Mouse (Mus musculus): ENCODE data around the gene Tbpl1. TPM values are rescaled to one million over a fixed set of nuclear protein-coding genes. Genes with fewer than 3 reads are reported as not detected.

The Tbpl1 gene
- polyA plus RNA-seq, 1 experiment = 23.4 TPM

- 69% methylated on average over 9 of the region's 9 CpGs for WGBS
- TF ChIP-seq CTCF (IDR thresholded peaks at IDR 0.05; ENCODE audit: insufficient read depth, low read length) = no peak
- no peak for TF ChIP-seq POLR2A (IDR thresholded peaks at IDR 0.05; ENCODE audit: borderline replicate concordance, extremely low read depth, low read depth, low read length)
- DNase-seq = peak; percentile 34
- Histone ChIP-seq H3K4me3 (replicated peaks; ENCODE audit: extremely low read depth, low read depth, low read length) (no peak overlapping the region), H3K4me1 (ENCODE audit: control insufficient read depth, insufficient read depth, low read length) (peaks cover 4% of the 10 kb centered on the region)
Measured at GRCm38 (mm10) chr10:22698158-22698953, 33.4 kb downstream of the Tbpl1 start.

GRCm38 (mm10) chr10:22696864-22697263 lies 34.9 kb downstream of the Tbpl1 start:
- 82% methylated on average over 7 of the region's 7 CpGs for WGBS
- DNase-seq = no peak
- TF ChIP-seq CTCF (IDR thresholded peaks at IDR 0.05; ENCODE audit: insufficient read depth, low read length) (no peak), POLR2A (IDR thresholded peaks at IDR 0.05; ENCODE audit: borderline replicate concordance, extremely low read depth, low read depth, low read length) (no peak)
- Histone ChIP-seq H3K4me3 (replicated peaks; ENCODE audit: extremely low read depth, low read depth, low read length) (no peak overlapping the region), H3K4me1 (ENCODE audit: control insufficient read depth, insufficient read depth, low read length) (peaks cover 4% of the 10 kb centered on the region)

GRCm38 (mm10) chr10:22696236-22696635 lies 35.5 kb downstream of the Tbpl1 start:
- 78% methylated on average over 9 of the region's 9 CpGs for WGBS
- DNase-seq = no peak
- TF ChIP-seq POLR2A (IDR thresholded peaks at IDR 0.05; ENCODE audit: borderline replicate concordance, extremely low read depth, low read depth, low read length) (no peak), CTCF (IDR thresholded peaks at IDR 0.05; ENCODE audit: insufficient read depth, low read length) (0 out of 2 replicates have a peak, but pooled peaks have one; percentile 7)
- no peak overlapping the region for H3K4me3 ChIP-seq (replicated peaks; ENCODE audit: extremely low read depth, low read depth, low read length)
- peaks cover 4% of the 10 kb centered on the region for H3K4me1 ChIP-seq (ENCODE audit: control insufficient read depth, insufficient read depth, low read length)

GRCm38 (mm10) chr10:22675848-22676630 lies 55.7 kb downstream of the Tbpl1 start:
- DNase-seq = no peak
- Histone ChIP-seq H3K4me1 (ENCODE audit: control insufficient read depth, insufficient read depth, low read length) (no peaks in the 10 kb centered on the region), H3K4me3 (replicated peaks; ENCODE audit: extremely low read depth, low read depth, low read length) (no peak overlapping the region)
- TF ChIP-seq CTCF (IDR thresholded peaks at IDR 0.05; ENCODE audit: insufficient read depth, low read length) (no peak), POLR2A (IDR thresholded peaks at IDR 0.05; ENCODE audit: borderline replicate concordance, extremely low read depth, low read depth, low read length) (no peak)
- WGBS = 80% methylated on average over 13 of the region's 13 CpGs

- WGBS = 90% methylated on average over 8 of the region's 8 CpGs
- no peaks in the 10 kb centered on the region for H3K4me1 ChIP-seq (ENCODE audit: control insufficient read depth, insufficient read depth, low read length)
- no peak for DNase-seq
- no peak for TF ChIP-seq CTCF (IDR thresholded peaks at IDR 0.05; ENCODE audit: insufficient read depth, low read length)
- TF ChIP-seq POLR2A (IDR thresholded peaks at IDR 0.05; ENCODE audit: borderline replicate concordance, extremely low read depth, low read depth, low read length) = no peak
- no peak overlapping the region for H3K4me3 ChIP-seq (replicated peaks; ENCODE audit: extremely low read depth, low read depth, low read length)
Measured at GRCm38 (mm10) chr10:22674176-22674575, 57.6 kb downstream of the Tbpl1 start.

- no peaks in the 10 kb centered on the region for H3K4me1 ChIP-seq (ENCODE audit: control insufficient read depth, insufficient read depth, low read length)
- DNase-seq = no peak
- H3K4me3 ChIP-seq (replicated peaks; ENCODE audit: extremely low read depth, low read depth, low read length) = no peak overlapping the region
- 84% methylated on average over 13 of the region's 13 CpGs for WGBS
- no peak for TF ChIP-seq POLR2A (IDR thresholded peaks at IDR 0.05; ENCODE audit: borderline replicate concordance, extremely low read depth, low read depth, low read length)
- TF ChIP-seq CTCF (IDR thresholded peaks at IDR 0.05; ENCODE audit: insufficient read depth, low read length) = no peak
Measured at GRCm38 (mm10) chr10:22668509-22668908, 63.2 kb downstream of the Tbpl1 start.

GRCm38 (mm10) chr10:22660286-22661000 lies 71.3 kb downstream of the Tbpl1 start:
- no peak for DNase-seq
- TF ChIP-seq CTCF (IDR thresholded peaks at IDR 0.05; ENCODE audit: insufficient read depth, low read length) = no peak
- TF ChIP-seq POLR2A (IDR thresholded peaks at IDR 0.05; ENCODE audit: borderline replicate concordance, extremely low read depth, low read depth, low read length) = no peak
- no peaks in the 10 kb centered on the region for H3K4me1 ChIP-seq (ENCODE audit: control insufficient read depth, insufficient read depth, low read length)
- H3K4me3 ChIP-seq (replicated peaks; ENCODE audit: extremely low read depth, low read depth, low read length) = no peak overlapping the region
- 92% methylated on average over 5 of the region's 5 CpGs for WGBS

- no peak for DNase-seq
- TF ChIP-seq POLR2A (IDR thresholded peaks at IDR 0.05; ENCODE audit: borderline replicate concordance, extremely low read depth, low read depth, low read length) (no peak), CTCF (IDR thresholded peaks at IDR 0.05; ENCODE audit: insufficient read depth, low read length) (no peak)
- Histone ChIP-seq H3K4me3 (replicated peaks; ENCODE audit: extremely low read depth, low read depth, low read length) (no peak overlapping the region), H3K4me1 (ENCODE audit: control insufficient read depth, insufficient read depth, low read length) (no peaks in the 10 kb centered on the region)
- WGBS = 87% methylated on average over 10 of the region's 10 CpGs
Measured at GRCm38 (mm10) chr10:22659386-22659725, 72.4 kb downstream of the Tbpl1 start.
